Mouse (Mus musculus): Measurements from ENCODE around the gene Scube1. TPM values are rescaled to one million over a fixed set of nuclear protein-coding genes. Genes with fewer than 3 reads are reported as not detected.
A peak's percentile ranks its signal among the peaks of the same experiment; 100 is the strongest.

Scube1 gene
- polyA plus RNA-seq, 1 experiment = 24.7 TPM

DNA sequence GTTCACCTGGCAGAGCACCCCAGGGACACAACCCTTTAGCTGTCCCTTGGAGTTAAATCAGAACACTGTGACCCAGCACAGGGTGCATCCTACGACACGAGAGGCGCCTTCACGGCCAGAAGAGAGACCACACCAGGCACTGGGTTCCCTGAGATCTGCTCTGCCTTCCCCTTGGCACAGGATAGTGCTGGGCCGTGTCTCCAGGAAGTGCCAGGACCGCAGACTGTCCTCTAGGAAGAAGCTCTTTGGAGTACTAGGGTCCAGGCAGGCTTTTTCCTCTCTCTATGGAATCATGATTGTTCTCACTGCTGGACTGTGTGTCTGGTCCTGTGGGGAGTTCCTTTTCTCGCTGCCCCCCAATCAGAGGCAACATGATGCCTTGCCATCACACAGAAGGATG lies 44.5 kb downstream of the Scube1 start:
- TF ChIP-seq POLR2A (IDR thresholded peaks at IDR 0.05; ENCODE audit: borderline replicate concordance, extremely low read depth, insufficient read depth, insufficient read length, poor library complexity, severe bottlenecking) (no peak), CTCF (IDR thresholded peaks at IDR 0.05; ENCODE audit: borderline replicate concordance, extremely low read depth, insufficient read depth, insufficient read length) (no peak)
- DNase-seq (ENCODE audit: low read depth) = no peak

GRCm38 (mm10) chr15:83679729-83680128 lies 45.1 kb downstream of the Scube1 start:
- no peak for DNase-seq (ENCODE audit: low read depth)
- no peak for TF ChIP-seq POLR2A (IDR thresholded peaks at IDR 0.05; ENCODE audit: borderline replicate concordance, extremely low read depth, insufficient read depth, insufficient read length, poor library complexity, severe bottlenecking)
- TF ChIP-seq CTCF (IDR thresholded peaks at IDR 0.05; ENCODE audit: borderline replicate concordance, extremely low read depth, insufficient read depth, insufficient read length) = no peak

DNA sequence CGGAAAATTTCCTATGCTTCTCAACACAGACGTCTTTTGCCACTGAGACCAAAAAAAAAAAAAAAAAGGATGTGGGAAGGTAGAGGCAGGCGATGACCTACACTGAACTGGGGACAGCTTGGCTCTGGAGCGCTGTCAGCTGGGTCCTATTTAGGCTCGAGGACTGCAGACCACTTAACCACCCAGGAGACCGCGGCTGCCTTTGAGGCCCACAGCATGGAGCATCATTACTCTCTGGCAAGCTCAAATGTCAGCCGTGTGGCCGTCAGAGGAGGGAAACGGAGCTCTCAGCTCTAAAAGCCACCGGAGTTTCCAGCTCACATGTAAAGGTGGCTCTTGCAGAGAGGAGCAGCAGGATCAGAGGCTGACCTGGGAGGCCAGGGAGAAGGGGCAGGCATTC lies 46.2 kb downstream of the Scube1 start:
- peak; percentile 76 for DNase-seq (ENCODE audit: low read depth)
- TF ChIP-seq POLR2A (IDR thresholded peaks at IDR 0.05; ENCODE audit: borderline replicate concordance, extremely low read depth, insufficient read depth, insufficient read length, poor library complexity, severe bottlenecking) (no peak), CTCF (IDR thresholded peaks at IDR 0.05; ENCODE audit: borderline replicate concordance, extremely low read depth, insufficient read depth, insufficient read length) (no peak)

DNA sequence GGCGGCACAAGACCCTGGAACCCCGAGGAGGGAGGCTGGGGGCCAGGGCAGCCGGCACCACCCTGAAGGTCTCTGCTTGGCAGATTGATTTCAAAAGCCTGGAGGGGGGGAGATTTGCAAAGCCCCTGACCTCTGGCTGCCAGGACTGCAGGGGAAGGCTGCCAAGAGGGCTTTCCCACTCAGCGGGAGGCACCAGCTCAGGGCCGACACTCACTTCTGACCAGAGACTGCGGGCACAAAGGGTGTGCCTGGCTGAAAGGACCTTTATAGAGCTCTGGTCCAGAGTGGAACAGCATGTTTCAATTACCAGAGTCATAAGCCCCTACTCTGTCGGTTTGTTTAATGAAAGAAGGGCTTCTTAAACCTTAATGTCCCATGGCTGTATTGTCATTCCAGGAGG lies 46.7 kb downstream of the Scube1 start:
- TF ChIP-seq POLR2A (IDR thresholded peaks at IDR 0.05; ENCODE audit: borderline replicate concordance, extremely low read depth, insufficient read depth, insufficient read length, poor library complexity, severe bottlenecking) (no peak), CTCF (IDR thresholded peaks at IDR 0.05; ENCODE audit: borderline replicate concordance, extremely low read depth, insufficient read depth, insufficient read length) (no peak)
- peak; percentile 62 for DNase-seq (ENCODE audit: low read depth)

DNA sequence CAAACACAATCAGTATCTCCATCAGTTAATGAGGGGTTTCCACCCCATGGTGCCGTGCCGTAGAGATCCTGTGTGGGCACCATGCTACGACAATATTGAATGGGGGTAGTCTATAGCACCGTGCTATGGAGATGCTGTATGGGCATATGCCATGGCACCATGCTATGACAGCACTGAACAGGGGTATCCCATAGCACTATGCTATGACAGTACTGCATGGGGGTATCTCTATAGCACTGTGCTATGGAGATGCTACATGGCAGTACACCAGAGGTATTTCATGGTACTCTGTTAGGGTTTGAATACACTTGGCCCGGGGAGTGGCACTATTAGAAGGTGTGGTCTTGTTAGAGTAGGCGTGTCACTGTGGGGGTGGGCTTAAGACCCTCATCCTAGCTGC lies 47.7 kb downstream of the Scube1 start:
- TF ChIP-seq POLR2A (IDR thresholded peaks at IDR 0.05; ENCODE audit: borderline replicate concordance, extremely low read depth, insufficient read depth, insufficient read length, poor library complexity, severe bottlenecking) (no peak), CTCF (IDR thresholded peaks at IDR 0.05; ENCODE audit: borderline replicate concordance, extremely low read depth, insufficient read depth, insufficient read length) (no peak)

GRCm38 (mm10) chr15:83676286-83676685 lies 48.5 kb downstream of the Scube1 start:
- DNase-seq (ENCODE audit: low read depth) = no peak
- TF ChIP-seq POLR2A (IDR thresholded peaks at IDR 0.05; ENCODE audit: borderline replicate concordance, extremely low read depth, insufficient read depth, insufficient read length, poor library complexity, severe bottlenecking) = no peak
- no peak for TF ChIP-seq CTCF (IDR thresholded peaks at IDR 0.05; ENCODE audit: borderline replicate concordance, extremely low read depth, insufficient read depth, insufficient read length)

More for the DNA sequence above, 47.7 kb downstream of the Scube1 start:
- no peak for DNase-seq (ENCODE audit: low read depth)

DNA sequence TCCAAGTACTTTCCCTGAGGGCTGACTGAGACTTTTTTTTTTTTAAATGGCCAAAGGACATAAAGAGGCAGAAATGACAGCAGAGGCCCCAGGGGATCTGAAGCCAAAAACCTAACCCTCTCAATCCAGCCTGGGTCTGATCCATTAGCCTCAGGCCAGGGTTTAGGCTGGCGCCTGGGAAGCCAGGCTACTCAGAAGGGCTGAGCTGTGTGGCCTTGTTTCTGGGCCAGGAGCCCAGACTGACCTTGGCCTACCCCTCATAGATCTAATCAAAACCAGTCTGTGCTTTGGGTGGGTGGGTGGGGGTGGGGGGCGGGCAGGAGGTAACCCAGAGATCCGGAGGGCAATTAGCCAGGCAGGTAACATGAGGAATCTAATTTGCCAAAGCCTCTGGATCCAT lies 51.2 kb downstream of the Scube1 start:
- no peak for DNase-seq (ENCODE audit: low read depth)
- TF ChIP-seq POLR2A (IDR thresholded peaks at IDR 0.05; ENCODE audit: borderline replicate concordance, extremely low read depth, insufficient read depth, insufficient read length, poor library complexity, severe bottlenecking) = no peak
- no peak for TF ChIP-seq CTCF (IDR thresholded peaks at IDR 0.05; ENCODE audit: borderline replicate concordance, extremely low read depth, insufficient read depth, insufficient read length)

- TF ChIP-seq CTCF (IDR thresholded peaks at IDR 0.05; ENCODE audit: borderline replicate concordance, extremely low read depth, insufficient read depth, insufficient read length) = no peak
- no peak for TF ChIP-seq POLR2A (IDR thresholded peaks at IDR 0.05; ENCODE audit: borderline replicate concordance, extremely low read depth, insufficient read depth, insufficient read length, poor library complexity, severe bottlenecking)
- peak; percentile 64 for DNase-seq (ENCODE audit: low read depth)
Measured at GRCm38 (mm10) chr15:83667501-83667900, 57.3 kb downstream of the Scube1 start.

DNA sequence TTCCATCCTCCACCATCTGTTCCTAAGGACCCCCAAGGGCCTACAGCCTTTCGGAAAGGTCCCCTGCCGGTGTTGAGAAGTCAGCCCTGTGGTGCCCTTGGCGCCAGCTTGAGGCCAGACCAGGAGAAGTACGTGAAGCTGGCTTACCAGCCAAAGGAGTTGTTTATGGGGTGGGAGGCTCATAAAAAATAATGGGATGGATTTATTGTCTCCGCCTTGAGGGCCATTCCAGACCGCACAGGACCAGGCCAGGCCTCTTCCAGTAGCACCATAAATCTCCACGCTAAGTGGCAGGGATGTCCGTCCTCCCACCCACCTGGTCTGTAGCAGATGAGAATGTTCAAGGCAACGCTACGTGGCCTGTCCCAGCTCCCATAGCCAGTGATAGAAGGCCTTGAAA lies 58.4 kb downstream of the Scube1 start:
- no peak for DNase-seq (ENCODE audit: low read depth)
- TF ChIP-seq CTCF (IDR thresholded peaks at IDR 0.05; ENCODE audit: borderline replicate concordance, extremely low read depth, insufficient read depth, insufficient read length) = no peak
- no peak for TF ChIP-seq POLR2A (IDR thresholded peaks at IDR 0.05; ENCODE audit: borderline replicate concordance, extremely low read depth, insufficient read depth, insufficient read length, poor library complexity, severe bottlenecking)

DNA sequence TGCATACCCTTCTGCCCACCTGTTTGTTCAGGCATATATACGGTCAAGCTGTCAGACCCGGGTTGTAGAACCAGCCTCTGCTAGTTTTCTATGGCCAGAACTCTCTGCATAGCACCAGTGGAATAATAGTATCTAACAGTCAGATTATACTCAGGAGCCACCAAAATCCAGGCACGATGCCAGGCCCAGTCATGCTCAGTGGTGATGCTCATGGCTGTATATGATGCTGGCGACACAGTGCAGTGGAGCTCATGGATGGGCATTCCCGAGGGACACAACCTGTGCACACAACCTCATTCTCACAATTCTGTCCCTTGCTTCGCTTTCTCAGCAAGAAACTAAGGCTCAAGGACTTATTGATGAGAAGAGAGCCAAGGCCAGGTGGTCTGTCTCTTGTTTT lies 58.8 kb downstream of the Scube1 start:
- peak; percentile 29 for DNase-seq (ENCODE audit: low read depth)
- TF ChIP-seq CTCF (IDR thresholded peaks at IDR 0.05; ENCODE audit: borderline replicate concordance, extremely low read depth, insufficient read depth, insufficient read length) (no peak), POLR2A (IDR thresholded peaks at IDR 0.05; ENCODE audit: borderline replicate concordance, extremely low read depth, insufficient read depth, insufficient read length, poor library complexity, severe bottlenecking) (no peak)

- peak; percentile 76 for TF ChIP-seq CTCF (IDR thresholded peaks at IDR 0.05; ENCODE audit: borderline replicate concordance, extremely low read depth, insufficient read depth, insufficient read length)
- TF ChIP-seq POLR2A (IDR thresholded peaks at IDR 0.05; ENCODE audit: borderline replicate concordance, extremely low read depth, insufficient read depth, insufficient read length, poor library complexity, severe bottlenecking) = no peak
- DNase-seq (ENCODE audit: low read depth) = peak; percentile 79
Measured at GRCm38 (mm10) chr15:83664722-83665121, 60.1 kb downstream of the Scube1 start.

DNA sequence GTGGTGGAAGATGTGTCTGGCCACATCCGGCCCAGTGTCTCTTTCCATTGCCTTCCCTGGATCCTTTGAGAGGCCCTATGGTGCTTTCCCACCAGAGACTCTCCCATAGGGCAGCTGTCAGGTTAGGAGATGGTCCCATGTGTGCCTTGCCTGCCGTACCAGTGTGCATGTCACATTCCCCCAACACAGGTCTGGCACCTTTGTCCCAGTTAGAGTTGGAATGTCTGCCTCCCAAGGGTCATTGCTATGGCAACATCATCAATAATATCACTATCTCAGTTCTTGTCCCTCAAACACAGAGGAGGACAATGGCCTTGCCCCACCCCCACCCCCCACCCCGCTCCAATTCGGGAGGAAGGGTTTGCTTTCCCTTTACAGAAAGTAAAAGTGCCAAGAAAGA lies 61.8 kb downstream of the Scube1 start:
- no peak for DNase-seq (ENCODE audit: low read depth)
- TF ChIP-seq CTCF (IDR thresholded peaks at IDR 0.05; ENCODE audit: borderline replicate concordance, extremely low read depth, insufficient read depth, insufficient read length) (no peak), POLR2A (IDR thresholded peaks at IDR 0.05; ENCODE audit: borderline replicate concordance, extremely low read depth, insufficient read depth, insufficient read length, poor library complexity, severe bottlenecking) (no peak)

Data from brain, embryonic 14.5 days (tissue).